Mouse (Mus musculus) testis, adult 2 months (tissue): ENCODE measurements around the gene Olfr24.

Source experiments
- CTCF ChIP-seq: fragments of 200-500 bp; IDR thresholded peaks from 2 replicates; pipeline ENCODE4 v1.5.1; 2012; ENCODE audit warnings: low read depth, mild to moderate bottlenecking, inconsistent platforms, low read length, moderate library complexity; ENCODE audit not compliant: control insufficient read depth, insufficient read depth, insufficient replicate concordance
- POLR2A ChIP-seq: fragments of 200-500 bp; IDR thresholded peaks from 2 replicates; pipeline ENCODE4 v1.6.1; 2012; ENCODE audit warnings: low read depth, mild to moderate bottlenecking, inconsistent platforms, low read length, moderate library complexity; ENCODE audit not compliant: control insufficient read depth

- TF ChIP-seq CTCF (no peak), POLR2A (no peak)
These were observed 41.7 kb downstream of the Olfr24 start for GRCm38 (mm10) chr9:18721931-18722711.
